Mouse (Mus musculus) right cerebral cortex, adult 2 months (tissue): ENCODE measurements around the gene Astn2.

Source experiments
- DNase-seq, 2 experiments: peaks; one replicate each; pipeline ENCODE4 v3.0.0; 2021 to 2022; ENCODE audit warnings: low spot score in 2 of 2

Gene Astn2

DNA sequence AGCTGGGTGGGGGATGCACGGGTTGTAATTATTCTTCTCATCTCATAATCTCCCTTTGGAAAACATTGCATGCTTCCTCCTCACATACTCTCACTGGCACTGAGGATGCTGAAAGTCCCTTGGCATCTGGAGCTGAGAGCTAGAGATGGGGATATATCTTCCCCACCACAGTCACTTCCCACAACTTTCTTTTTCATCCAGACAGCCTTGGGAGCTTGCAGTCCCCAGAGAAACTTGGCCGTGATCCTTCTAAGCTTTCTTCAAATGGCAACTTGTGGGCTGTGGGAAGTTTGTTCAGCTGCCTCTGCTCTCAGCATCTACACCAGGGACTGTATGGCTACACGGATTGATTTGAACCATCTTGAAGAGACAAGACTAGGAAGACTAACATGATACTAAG lies 428.2 kb downstream of the Astn2 start:
- DNase-seq = peak; percentile 40 to 52

- DNase-seq = no peak
These were observed 432.0 kb downstream of the Astn2 start for GRCm38 (mm10) chr4:65972395-65972794.

- no peak for DNase-seq
These were observed 435.1 kb downstream of the Astn2 start for GRCm38 (mm10) chr4:65969318-65969717.

- DNase-seq = no peak
These were observed 439.8 kb downstream of the Astn2 start for GRCm38 (mm10) chr4:65964604-65965003.

DNA sequence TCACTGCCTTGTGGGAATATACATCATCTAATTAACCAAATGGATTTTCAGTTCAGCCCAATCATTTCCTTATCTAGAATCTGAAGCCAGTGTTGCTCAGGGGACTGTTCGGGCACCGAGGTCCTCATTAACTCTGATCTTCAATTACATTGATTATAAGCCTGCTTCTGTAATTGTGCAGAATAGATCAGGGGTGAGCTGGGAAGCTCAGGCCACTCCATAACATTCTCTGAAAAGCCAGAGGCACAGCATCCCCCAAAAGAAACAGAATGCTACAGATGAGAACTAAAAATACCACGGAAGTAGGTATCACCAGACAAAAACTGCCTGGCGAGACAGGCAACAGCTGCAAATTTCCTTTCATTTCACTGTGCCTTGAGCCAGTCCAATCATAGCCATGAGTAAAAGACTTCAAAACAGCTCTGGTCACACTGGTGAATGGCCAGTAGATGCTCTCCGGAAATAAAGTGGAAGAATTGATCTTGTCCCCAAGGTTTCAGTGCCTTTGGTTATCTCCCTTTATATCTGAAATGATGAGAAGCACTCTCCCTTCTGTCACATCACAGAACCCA lies 445.1 kb downstream of the Astn2 start:
- peak in 1 of 2 experiments; percentile 29 for DNase-seq

DNA sequence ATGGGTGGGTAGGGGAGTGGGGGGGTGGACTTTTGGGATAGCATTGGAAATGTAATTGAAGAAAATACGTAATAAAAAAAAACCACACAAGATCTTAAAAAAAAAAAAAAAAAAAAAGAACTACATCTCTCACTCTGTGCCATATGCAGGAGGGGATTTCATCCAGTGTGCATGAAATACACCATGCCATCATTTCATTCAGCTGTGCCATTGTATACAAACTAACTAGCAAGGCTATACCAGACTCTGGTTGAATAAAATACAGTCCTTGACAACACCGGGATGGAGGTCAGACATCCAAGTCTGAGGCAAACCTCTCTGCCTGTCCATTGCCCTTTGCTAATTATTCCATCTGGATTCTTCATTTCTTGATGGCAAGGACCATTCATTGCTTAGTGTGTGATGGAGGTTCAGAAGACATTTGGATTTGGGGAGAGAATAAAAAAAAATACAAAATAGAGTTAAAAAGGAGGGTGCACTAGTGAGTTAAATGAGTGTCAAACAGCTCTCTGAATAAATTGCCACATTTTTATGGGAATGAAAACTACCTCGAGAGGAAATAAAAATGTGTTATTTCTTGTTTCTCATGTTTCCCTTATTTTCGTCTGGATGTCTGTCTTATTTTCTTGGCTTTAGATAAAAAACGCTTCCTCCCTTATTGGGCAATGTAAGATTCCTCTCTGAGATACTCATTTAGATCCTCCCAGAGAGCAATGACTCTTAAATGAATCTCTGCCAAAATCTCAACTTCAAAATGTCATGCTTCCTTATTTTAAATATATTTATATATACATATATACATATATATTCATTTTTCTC lies 445.8 kb downstream of the Astn2 start:
- no peak for DNase-seq

GRCm38 (mm10) chr4:65951918-65952317 lies 452.5 kb downstream of the Astn2 start:
- no peak for DNase-seq

GRCm38 (mm10) chr4:65947141-65947649 lies 457.2 kb downstream of the Astn2 start:
- DNase-seq = no peak

DNA sequence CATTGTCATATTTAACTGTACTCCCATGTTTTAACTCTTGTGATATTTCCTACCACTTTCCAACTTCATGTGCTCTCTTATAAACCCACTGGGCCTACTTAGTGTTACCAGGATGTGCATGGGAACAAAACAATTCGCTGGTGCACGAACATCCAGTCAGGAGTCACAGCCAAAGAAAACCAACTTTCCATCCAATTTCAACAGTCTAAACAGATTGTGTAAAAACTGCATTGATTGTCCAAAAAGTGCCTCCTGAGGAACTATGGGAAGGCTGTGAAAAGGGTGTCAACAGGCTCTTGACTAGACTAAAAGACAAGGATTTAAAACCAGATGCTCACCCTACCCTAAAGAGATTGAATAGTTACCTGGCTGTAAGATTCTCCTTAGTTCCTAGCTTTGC lies 458.4 kb downstream of the Astn2 start:
- no peak for DNase-seq

DNA sequence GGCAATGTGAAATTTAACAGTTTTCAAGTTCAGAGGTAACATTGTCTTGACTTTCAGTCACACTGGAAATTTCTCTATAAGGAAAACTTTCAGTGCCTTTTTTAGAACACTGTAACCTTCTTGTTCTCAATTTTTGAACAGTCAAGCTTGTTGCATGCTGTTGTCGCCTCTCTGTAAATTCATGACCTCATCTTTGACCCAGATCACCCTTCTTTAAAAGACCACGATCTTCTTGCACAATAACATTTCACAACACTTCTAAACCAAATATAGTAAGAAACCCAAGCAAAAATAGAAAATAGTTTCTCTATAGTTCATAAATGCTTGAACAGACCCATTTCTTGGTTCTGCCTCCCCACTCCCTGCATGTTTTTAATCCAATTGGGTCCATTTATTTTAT lies 473.5 kb downstream of the Astn2 start:
- DNase-seq = no peak

- no peak for DNase-seq
These were observed 484.1 kb downstream of the Astn2 start for GRCm38 (mm10) chr4:65920294-65920693.

- no peak for DNase-seq
These were observed 488.1 kb downstream of the Astn2 start for GRCm38 (mm10) chr4:65916027-65917008.

DNA sequence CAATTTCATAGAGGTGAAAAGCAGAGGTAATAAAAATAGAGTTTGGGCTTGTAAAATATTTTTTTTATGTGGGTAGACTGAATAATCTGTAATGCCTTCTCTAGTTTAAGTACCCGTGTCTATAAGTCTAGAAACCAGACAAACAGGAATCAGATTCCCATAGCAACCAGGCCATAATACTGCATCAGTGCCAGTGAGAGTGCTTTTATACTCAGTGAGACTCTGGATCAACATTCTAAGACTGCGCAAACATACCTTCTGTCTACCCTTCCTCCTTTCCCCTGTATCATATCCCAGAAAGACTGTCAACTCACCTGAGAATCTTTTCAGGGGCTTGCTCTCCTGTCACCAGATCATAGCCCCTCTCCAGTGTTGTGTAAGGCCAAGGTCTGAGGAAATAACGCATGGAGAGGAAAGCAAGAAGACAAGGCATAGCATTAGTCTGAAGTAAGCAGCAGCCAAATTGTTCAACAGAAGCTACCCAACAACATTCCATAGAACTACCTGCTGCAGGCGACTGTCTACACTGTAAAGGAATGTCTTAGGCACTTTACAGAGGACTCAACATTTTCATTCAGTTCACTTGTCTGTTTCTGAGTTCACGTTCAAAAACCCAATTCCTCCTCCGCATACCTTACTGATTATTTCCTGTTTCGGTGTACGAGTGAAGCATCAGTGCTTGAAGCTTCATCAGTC lies 492.0 kb downstream of the Astn2 start:
- no peak for DNase-seq

GRCm38 (mm10) chr4:65907660-65908059 lies 496.8 kb downstream of the Astn2 start:
- no peak for DNase-seq

GRCm38 (mm10) chr4:65904963-65905362 lies 499.4 kb downstream of the Astn2 start:
- DNase-seq = no peak

GRCm38 (mm10) chr4:65896092-65897027 lies 508.1 kb downstream of the Astn2 start:
- no peak for DNase-seq

DNA sequence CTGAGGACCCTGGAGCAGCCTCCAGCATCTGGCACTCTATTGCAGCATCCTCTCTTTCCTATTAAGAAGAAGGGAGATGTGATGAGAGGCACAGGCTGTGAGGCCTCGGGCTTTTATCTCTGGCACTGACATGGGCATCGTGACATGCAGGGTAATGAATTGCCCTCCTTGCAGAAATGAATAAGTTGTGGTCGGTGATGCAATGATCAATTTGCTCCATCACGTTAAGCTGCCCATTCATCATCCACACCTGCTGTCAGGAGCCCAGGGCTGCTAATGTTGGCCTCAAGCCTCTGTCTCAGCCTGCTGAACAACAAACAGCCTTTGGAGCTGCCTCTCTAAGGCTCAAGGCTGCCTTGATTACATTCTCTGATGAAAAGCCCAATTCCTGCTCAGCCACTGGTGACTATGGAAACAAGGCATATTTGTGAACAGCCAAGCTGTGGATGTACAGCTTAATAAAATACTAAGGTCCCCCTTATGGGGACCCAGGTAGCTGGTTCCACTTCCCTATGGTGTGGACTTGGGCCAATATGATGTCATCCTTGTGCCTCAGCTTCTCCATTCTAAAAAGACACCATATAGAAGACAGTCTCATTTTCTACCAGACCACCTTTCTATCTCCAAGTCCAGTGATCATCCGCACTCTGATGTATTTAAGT lies 515.9 kb downstream of the Astn2 start:
- DNase-seq = no peak

DNA sequence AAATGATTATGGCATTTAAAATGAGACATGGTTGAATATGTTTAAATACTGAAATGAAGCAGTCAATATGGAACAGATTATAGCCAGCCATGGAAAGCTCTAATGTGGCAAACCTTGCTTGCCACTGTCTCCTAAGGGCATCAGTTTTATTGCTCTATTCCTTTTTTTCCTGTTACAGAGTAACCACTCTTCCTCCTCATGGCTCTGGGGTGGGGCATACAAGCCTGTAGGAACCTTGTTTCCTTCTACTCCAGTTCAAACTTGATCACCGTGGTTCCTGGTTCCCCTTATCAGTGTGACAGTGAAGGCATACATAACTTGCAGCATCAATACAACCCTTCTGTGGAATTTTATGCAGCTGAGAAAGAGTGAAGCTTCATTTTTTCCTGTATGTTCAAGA lies 517.5 kb downstream of the Astn2 start:
- DNase-seq = no peak

DNA sequence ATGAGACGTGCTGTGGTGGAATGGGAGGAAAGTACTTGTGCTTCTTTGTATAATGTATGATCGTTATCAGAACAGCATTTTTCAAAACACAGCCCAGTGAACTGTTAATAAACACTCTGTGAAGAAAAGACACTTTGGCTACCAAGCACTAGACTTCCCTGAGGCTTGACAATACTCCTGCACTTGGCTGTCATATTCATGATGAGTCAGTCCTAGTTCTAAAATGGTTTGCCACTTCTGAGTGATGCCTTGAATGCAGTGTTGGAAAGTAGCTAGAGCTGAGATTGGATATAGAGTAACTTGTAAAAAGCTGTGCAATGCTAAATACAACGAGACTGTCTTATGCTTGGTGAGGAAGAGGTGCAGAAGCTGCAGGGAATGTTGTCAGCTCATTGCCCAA lies 518.5 kb downstream of the Astn2 start:
- peak in 1 of 2 experiments; percentile 6 for DNase-seq
